Mouse (Mus musculus) kidney, embryonic 14.5 days (tissue): ENCODE measurements at regions not wholly inside any gene's neighbourhood (a gene's known extent, or its start where the extent isn't known, plus 50 kb on each side); places are given as distances from the start of the nearest gene placed in this dataset.

ENCODE experiments used
- ATAC-seq: fragments of 200-750 bp; cut with Nextera tagmentation; 2 replicates; pipeline ENCODE4 v1.8.0; 2017; ENCODE audit warnings: moderate number of reproducible peaks, mild to moderate bottlenecking, moderate TSS enrichment, moderate library complexity; ENCODE audit not compliant: low FRiP score, low TSS enrichment
- H3K27ac ChIP-seq: fragments of 300-500 bp; sonication (generic); 2 replicates; pipeline ENCODE4 v1.5.1; 2014; ENCODE audit warnings: low read depth, mild to moderate bottlenecking, low read length, moderate library complexity, mixed read lengths
- H3K27me3 ChIP-seq: fragments of 300-500 bp; sonication (generic); 2 replicates; pipeline ENCODE4 v1.6.1; 2014; ENCODE audit warnings: mild to moderate bottlenecking, low read length; ENCODE audit not compliant: control insufficient read depth, insufficient read depth
- H3K36me3 ChIP-seq: fragments of 300-500 bp; sonication (generic); 2 replicates; pipeline ENCODE4 v1.6.1; 2014; ENCODE audit warnings: low read length, mixed read lengths; ENCODE audit not compliant: control insufficient read depth, insufficient read depth
- H3K4me1 ChIP-seq: fragments of 300-500 bp; sonication (generic); 2 replicates; pipeline ENCODE4 v1.6.1; 2014; ENCODE audit warnings: low read length, mixed read lengths; ENCODE audit not compliant: control insufficient read depth, insufficient read depth
- H3K4me2 ChIP-seq: fragments of 300-500 bp; sonication (generic); replicated peaks from 2 replicates; pipeline ENCODE4 v1.6.1; 2014; ENCODE audit warnings: low read depth, mild to moderate bottlenecking, low read length
- H3K4me3 ChIP-seq: fragments of 300-500 bp; sonication (generic); 2 replicates; pipeline ENCODE4 v1.5.1; 2014; ENCODE audit warnings: mild to moderate bottlenecking, low read length
- H3K9ac ChIP-seq: fragments of 300-500 bp; sonication (generic); 2 replicates; pipeline ENCODE4 v1.6.1; 2014; ENCODE audit warnings: low read depth, mild to moderate bottlenecking, low read length, moderate library complexity
- H3K9me3 ChIP-seq: fragments of 300-500 bp; sonication (generic); 2 replicates; pipeline ENCODE4 v1.6.1; 2016; ENCODE audit warnings: low read length; ENCODE audit not compliant: control insufficient read depth
- WGBS: fragments of 180-500 bp; shearing (Covaris S2); extraction: QIAGEN DNeasy Blood & Tissue Kit; methylation state at CpG from one replicate; pipeline ENCODE4 v1.1.7; 2014; 5-methylcytosine and 5-hydroxymethylcytosine counted together

DNA sequence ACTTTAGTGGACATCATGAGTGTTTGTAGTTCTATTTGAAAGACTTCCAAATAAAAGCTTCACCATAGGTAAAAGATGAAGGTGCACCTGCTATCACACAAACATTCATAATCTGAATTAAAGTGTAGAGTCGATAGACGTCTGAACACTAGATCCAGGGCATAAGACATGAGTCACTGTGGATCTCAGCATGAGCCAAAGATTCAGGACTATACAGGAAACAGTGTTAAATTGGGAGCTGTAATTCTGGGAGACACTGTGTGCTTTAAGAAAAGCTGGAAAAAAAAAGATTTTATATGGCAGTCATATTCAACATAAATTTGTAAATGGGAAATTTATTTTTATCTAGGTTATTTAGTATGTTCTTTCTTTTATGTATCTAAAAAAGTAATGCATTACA, 160.5 kb downstream of the Pdha2 start:
- H3K36me3 ChIP-seq = no peaks in the 10 kb centered on the region
- WGBS = 76% methylated on average over 2 of the region's 2 CpGs
- no peaks in the 10 kb centered on the region for H3K9me3 ChIP-seq

DNA sequence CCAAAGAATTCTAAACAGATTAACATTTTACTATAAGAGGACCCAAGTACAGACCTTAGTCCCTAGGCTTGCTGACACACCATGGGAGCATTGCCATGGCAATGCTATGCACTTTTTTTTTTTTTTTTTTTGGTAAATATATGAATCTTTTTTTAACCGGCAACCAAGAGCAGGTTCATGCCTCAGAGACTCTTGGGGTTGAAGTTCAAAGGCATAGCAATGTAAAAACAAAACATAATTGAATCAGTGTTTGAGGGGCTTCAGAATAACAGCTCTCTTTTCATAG, 197.9 kb downstream of the Pdha2 start:
- no peak overlapping the region for H3K4me3 ChIP-seq
- 0 out of 2 replicates have a peak, but pooled peaks cover 5% of the 10 kb centered on the region for H3K4me1 ChIP-seq
- H3K36me3 ChIP-seq = no peaks in the 10 kb centered on the region
- no peaks in the 10 kb centered on the region for H3K9me3 ChIP-seq
- 38% methylated on average over 1 of the region's 1 CpGs for WGBS
- H3K4me2 ChIP-seq = no peak overlapping the region
- ATAC-seq = no peak
- no peak overlapping the region for H3K27ac ChIP-seq
- no peaks in the 10 kb centered on the region for H3K27me3 ChIP-seq
- no peak overlapping the region for H3K9ac ChIP-seq

More for the DNA sequence above, 160.5 kb downstream of the Pdha2 start:
- no peak for ATAC-seq
- H3K9ac ChIP-seq = no peak overlapping the region
- no peak overlapping the region for H3K4me3 ChIP-seq
- no peaks in the 10 kb centered on the region for H3K27me3 ChIP-seq
- H3K4me2 ChIP-seq = no peak overlapping the region
- no peak overlapping the region for H3K27ac ChIP-seq
- no peaks in the 10 kb centered on the region for H3K4me1 ChIP-seq

DNA sequence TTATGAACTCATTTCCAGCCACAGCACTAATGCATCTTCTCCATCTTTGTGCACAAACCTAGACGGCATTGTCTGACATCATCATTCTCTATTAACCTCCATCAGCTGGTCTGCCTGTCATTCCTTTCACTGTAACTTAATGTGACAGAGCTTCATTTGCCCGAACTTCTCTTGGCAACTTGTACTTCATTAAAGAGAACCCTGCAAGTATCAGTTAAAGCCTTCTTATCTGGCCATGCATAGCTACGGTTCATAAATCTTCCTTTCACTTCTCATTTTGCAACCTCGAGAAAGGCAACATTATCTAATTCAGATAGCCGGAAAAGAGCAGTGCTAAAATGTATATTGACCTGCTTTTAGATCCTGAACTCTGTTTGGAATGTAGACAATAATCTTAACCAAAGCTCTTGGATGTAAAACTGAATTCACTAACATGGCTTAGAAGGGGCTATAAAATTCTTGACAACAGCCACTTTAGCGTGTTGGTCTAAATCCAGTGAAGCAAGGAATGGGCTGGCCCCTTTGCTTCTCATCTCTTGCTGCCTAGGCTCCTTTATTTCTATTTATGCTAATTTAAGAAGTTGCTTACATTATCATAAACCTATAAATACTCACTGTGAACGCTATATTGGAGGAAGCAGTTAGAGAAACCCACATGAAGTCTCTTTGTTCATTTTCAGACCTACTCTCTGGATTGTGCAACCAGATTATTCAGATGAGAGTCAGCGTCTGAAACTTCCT, 198.5 kb downstream of the Pdha2 start:
- ATAC-seq = peak; percentile 79
- H3K36me3 ChIP-seq = no peaks in the 10 kb centered on the region
- H3K27ac ChIP-seq = no peak overlapping the region
- WGBS = 40% methylated on average over 8 of the region's 8 CpGs
- no peak overlapping the region; the same call in 1 of the 2 replicates for H3K4me2 ChIP-seq
- no peaks in the 10 kb centered on the region for H3K27me3 ChIP-seq
- no peak overlapping the region for H3K4me3 ChIP-seq
- H3K4me1 ChIP-seq = 0 out of 2 replicates have a peak, but pooled peaks cover 5% of the 10 kb centered on the region
- no peak overlapping the region for H3K9ac ChIP-seq
- H3K9me3 ChIP-seq = no peaks in the 10 kb centered on the region

DNA sequence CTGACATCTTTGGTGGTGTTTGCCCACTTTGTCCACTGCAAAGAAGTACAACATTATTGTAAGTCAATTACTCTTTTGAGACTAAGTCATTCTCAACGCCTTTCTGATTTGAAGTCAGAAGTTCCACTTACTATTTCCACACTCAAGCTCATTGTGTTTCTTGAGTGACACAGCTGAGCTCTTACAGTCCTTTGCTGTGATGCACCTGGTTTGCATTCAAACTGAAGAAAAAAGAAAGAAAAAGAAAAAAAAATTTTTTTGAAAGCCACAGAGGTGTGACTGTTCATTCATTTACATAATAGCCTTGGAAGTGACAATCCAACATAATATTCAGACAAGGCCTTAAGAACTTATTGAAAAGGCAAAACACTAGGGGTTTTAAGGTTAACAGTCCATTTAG, 199.2 kb downstream of the Pdha2 start:
- H3K4me3 ChIP-seq = no peak overlapping the region
- 76% methylated on average over 1 of the region's 1 CpGs for WGBS
- H3K9me3 ChIP-seq = no peaks in the 10 kb centered on the region

GRCm38 (mm10) chr3:141008792-141009191, 203.4 kb downstream of the Pdha2 start:
- Histone ChIP-seq H3K36me3 (no peaks in the 10 kb centered on the region), H3K9ac (no peak overlapping the region), H3K4me1 (0 out of 2 replicates have a peak, but pooled peaks cover under 1% of the 10 kb centered on the region), H3K27me3 (no peaks in the 10 kb centered on the region), H3K4me3 (no peak overlapping the region), H3K9me3 (no peaks in the 10 kb centered on the region), H3K4me2 (no peak overlapping the region), H3K27ac (no peak overlapping the region)
- ATAC-seq = no peak
- WGBS = 82% methylated on average over 2 of the region's 2 CpGs

More for the DNA sequence above, 199.2 kb downstream of the Pdha2 start:
- H3K4me2 ChIP-seq = no peak overlapping the region
- H3K36me3 ChIP-seq = no peaks in the 10 kb centered on the region
- no peak overlapping the region for H3K27ac ChIP-seq
- ATAC-seq = no peak
- H3K9ac ChIP-seq = no peak overlapping the region
- H3K27me3 ChIP-seq = no peaks in the 10 kb centered on the region
- H3K4me1 ChIP-seq = 0 out of 2 replicates have a peak, but pooled peaks cover 5% of the 10 kb centered on the region

GRCm38 (mm10) chr3:141005885-141006284, 206.3 kb downstream of the Pdha2 start:
- Histone ChIP-seq H3K4me3 (no peak overlapping the region), H3K9ac (no peak overlapping the region), H3K4me2 (no peak overlapping the region), H3K9me3 (no peaks in the 10 kb centered on the region), H3K36me3 (no peaks in the 10 kb centered on the region), H3K4me1 (no peaks in the 10 kb centered on the region), H3K27ac (no peak overlapping the region), H3K27me3 (no peaks in the 10 kb centered on the region)
- ATAC-seq = no peak
- 81% methylated on average over 3 of the region's 3 CpGs for WGBS

- no peak for ATAC-seq
- Histone ChIP-seq H3K27me3 (no peaks in the 10 kb centered on the region), H3K4me1 (no peaks in the 10 kb centered on the region), H3K4me3 (no peak overlapping the region), H3K4me2 (no peak overlapping the region), H3K9ac (no peak overlapping the region), H3K36me3 (no peaks in the 10 kb centered on the region), H3K27ac (no peak overlapping the region), H3K9me3 (no peaks in the 10 kb centered on the region)
- WGBS = 81% methylated on average over 2 of the region's 2 CpGs
Observed at GRCm38 (mm10) chr3:141003561-141003960, 208.6 kb downstream of the Pdha2 start.

GRCm38 (mm10) chr3:140988247-140988646, 223.9 kb downstream of the Pdha2 start:
- Histone ChIP-seq H3K27me3 (no peaks in the 10 kb centered on the region), H3K9ac (no peak overlapping the region), H3K4me1 (no peaks in the 10 kb centered on the region), H3K4me3 (no peak overlapping the region), H3K27ac (no peak overlapping the region), H3K9me3 (no peaks in the 10 kb centered on the region), H3K4me2 (no peak overlapping the region), H3K36me3 (no peaks in the 10 kb centered on the region)
- 76% methylated on average over 5 of the region's 5 CpGs for WGBS
- ATAC-seq = no peak

DNA sequence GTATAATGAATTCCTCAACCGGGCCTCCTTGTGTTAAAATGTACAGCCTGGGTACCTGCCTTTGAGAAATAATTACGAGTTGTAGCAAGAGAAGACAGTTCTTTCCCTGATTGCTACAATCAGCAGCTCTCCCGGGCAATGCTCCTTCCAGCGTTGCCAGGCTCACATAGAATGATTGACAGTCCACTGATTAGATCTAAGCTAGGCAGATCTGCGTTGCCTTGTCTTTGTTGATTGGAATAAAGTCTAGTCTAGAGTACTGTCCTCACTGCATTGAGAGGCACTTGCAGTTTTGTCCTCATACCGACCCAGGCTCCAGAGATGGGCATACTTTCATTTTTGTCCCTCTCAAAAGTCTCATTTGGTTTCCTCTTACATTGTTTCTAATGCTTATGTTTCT, 238.6 kb downstream of the Pdha2 start:
- no peak overlapping the region for H3K4me2 ChIP-seq
- no peak for ATAC-seq
- no peaks in the 10 kb centered on the region for H3K4me1 ChIP-seq
- no peaks in the 10 kb centered on the region for H3K27me3 ChIP-seq
- no peaks in the 10 kb centered on the region for H3K36me3 ChIP-seq
- H3K27ac ChIP-seq = no peak overlapping the region
- no peak overlapping the region for H3K9ac ChIP-seq
- WGBS = 74% methylated on average over 6 of the region's 6 CpGs
- no peaks in the 10 kb centered on the region for H3K9me3 ChIP-seq
- H3K4me3 ChIP-seq = no peak overlapping the region
